Mouse (Mus musculus): ENCODE results near the gene Lrrc1. TPM values are rescaled to one million over a fixed set of nuclear protein-coding genes. Genes with fewer than 3 reads are reported as not detected.
A peak's percentile ranks its signal among the peaks of the same experiment; 100 is the strongest.

Lrrc1 gene
- polyA plus RNA-seq, 1 experiment from 2014 or later: 4.9 TPM

GRCm38 (mm10) chr9:77510574-77510973, 34.1 kb downstream of the Lrrc1 start:
- no peak overlapping the region for H3K4me3 ChIP-seq
- H3K36me3 ChIP-seq: no peaks in the 10 kb centered on the region
- no peaks in the 10 kb centered on the region for H3K9me3 ChIP-seq (replicated peaks)
- H3K4me1 ChIP-seq: peaks cover 28% of the 10 kb centered on the region; the same call in 1 of the 2 replicates
- 88% methylated on average over 8 of the region's 8 CpGs for WGBS
- no peak for DNase-seq (ENCODE audit: low spot score)
- no peak overlapping the region for H3K27ac ChIP-seq
- no peaks in the 10 kb centered on the region for H3K27me3 ChIP-seq (ENCODE audit: low read depth, poor library complexity, severe bottlenecking)

- Histone ChIP-seq H3K4me1 (peaks cover 12% of the 10 kb centered on the region; the same call in 1 of the 2 replicates), H3K36me3 (no peaks in the 10 kb centered on the region), H3K9me3 (replicated peaks) (no peaks in the 10 kb centered on the region), H3K27ac (no peak overlapping the region), H3K4me3 (no peak overlapping the region), H3K27me3 (ENCODE audit: low read depth, poor library complexity, severe bottlenecking) (no peaks in the 10 kb centered on the region)
- no peak for DNase-seq (ENCODE audit: low spot score)
- WGBS: 83% methylated on average over 3 of the region's 3 CpGs
Observed at GRCm38 (mm10) chr9:77507743-77508394, 36.8 kb downstream of the Lrrc1 start.

- H3K4me3 ChIP-seq: no peak overlapping the region
- no peak overlapping the region for H3K27ac ChIP-seq
- no peaks in the 10 kb centered on the region for H3K9me3 ChIP-seq (replicated peaks)
- H3K36me3 ChIP-seq: no peaks in the 10 kb centered on the region
- H3K27me3 ChIP-seq (ENCODE audit: low read depth, poor library complexity, severe bottlenecking): no peaks in the 10 kb centered on the region
- peaks cover 7% of the 10 kb centered on the region for H3K4me1 ChIP-seq
- 79% methylated on average over 14 of the region's 14 CpGs for WGBS
- no peak for DNase-seq (ENCODE audit: low spot score)
Observed at GRCm38 (mm10) chr9:77502548-77503438, 41.9 kb downstream of the Lrrc1 start.

- no peak overlapping the region for H3K4me3 ChIP-seq
- H3K27me3 ChIP-seq (ENCODE audit: low read depth, poor library complexity, severe bottlenecking): no peaks in the 10 kb centered on the region
- no peaks in the 10 kb centered on the region for H3K36me3 ChIP-seq
- DNase-seq (ENCODE audit: low spot score): no peak
- H3K4me1 ChIP-seq: peaks cover 13% of the 10 kb centered on the region
- H3K27ac ChIP-seq: no peak overlapping the region
- WGBS: 94% methylated on average over 6 of the region's 6 CpGs
- H3K9me3 ChIP-seq (replicated peaks): no peaks in the 10 kb centered on the region
Observed at GRCm38 (mm10) chr9:77502171-77502547, 42.5 kb downstream of the Lrrc1 start.

- Histone ChIP-seq H3K27ac (no peak overlapping the region), H3K27me3 (ENCODE audit: low read depth, poor library complexity, severe bottlenecking) (no peaks in the 10 kb centered on the region), H3K4me3 (no peak overlapping the region), H3K4me1 (peaks cover 29% of the 10 kb centered on the region), H3K9me3 (replicated peaks) (no peaks in the 10 kb centered on the region), H3K36me3 (no peaks in the 10 kb centered on the region)
- 95% methylated on average over 6 of the region's 6 CpGs for WGBS
- no peak for DNase-seq (ENCODE audit: low spot score)
Observed at GRCm38 (mm10) chr9:77499084-77499483, 45.6 kb downstream of the Lrrc1 start.

GRCm38 (mm10) chr9:77498406-77498805, 46.3 kb downstream of the Lrrc1 start:
- Histone ChIP-seq H3K36me3 (no peaks in the 10 kb centered on the region), H3K9me3 (replicated peaks) (no peaks in the 10 kb centered on the region), H3K27ac (no peak overlapping the region), H3K4me3 (no peak overlapping the region), H3K4me1 (peaks cover 29% of the 10 kb centered on the region), H3K27me3 (ENCODE audit: low read depth, poor library complexity, severe bottlenecking) (no peaks in the 10 kb centered on the region)
- 79% methylated on average over 3 of the region's 3 CpGs for WGBS
- DNase-seq (ENCODE audit: low spot score): no peak

- Histone ChIP-seq H3K4me3 (no peak overlapping the region), H3K4me1 (peaks cover 25% of the 10 kb centered on the region), H3K9me3 (replicated peaks) (no peaks in the 10 kb centered on the region), H3K36me3 (no peaks in the 10 kb centered on the region), H3K27ac (peak overlapping the region; percentile 50), H3K27me3 (ENCODE audit: low read depth, poor library complexity, severe bottlenecking) (no peaks in the 10 kb centered on the region)
- no peak for DNase-seq (ENCODE audit: low spot score)
- 59% methylated on average over 6 of the region's 6 CpGs for WGBS
Observed at GRCm38 (mm10) chr9:77497173-77497572, 47.5 kb downstream of the Lrrc1 start.

GRCm38 (mm10) chr9:77496540-77497062, 48.1 kb downstream of the Lrrc1 start:
- no peak overlapping the region for H3K4me3 ChIP-seq
- H3K4me1 ChIP-seq: peaks cover 25% of the 10 kb centered on the region
- H3K36me3 ChIP-seq: no peaks in the 10 kb centered on the region
- DNase-seq (ENCODE audit: low spot score): peak; percentile 38
- H3K9me3 ChIP-seq (replicated peaks): no peaks in the 10 kb centered on the region
- peak overlapping the region; percentile 50 for H3K27ac ChIP-seq
- H3K27me3 ChIP-seq (ENCODE audit: low read depth, poor library complexity, severe bottlenecking): no peaks in the 10 kb centered on the region
- whole genome bisulfite sequencing: 45% methylated on average over 12 of the region's 12 CpGs

GRCm38 (mm10) chr9:77494307-77494706, 50.4 kb downstream of the Lrrc1 start:
- Histone ChIP-seq H3K27ac (no peak overlapping the region), H3K9me3 (replicated peaks) (no peaks in the 10 kb centered on the region), H3K27me3 (ENCODE audit: low read depth, poor library complexity, severe bottlenecking) (no peaks in the 10 kb centered on the region), H3K4me3 (no peak overlapping the region), H3K4me1 (peaks cover 29% of the 10 kb centered on the region), H3K36me3 (no peaks in the 10 kb centered on the region)
- no peak for DNase-seq (ENCODE audit: low spot score)
- WGBS: 91% methylated on average over 7 of the region's 7 CpGs

GRCm38 (mm10) chr9:77488611-77489010, 56.1 kb downstream of the Lrrc1 start:
- H3K9me3 ChIP-seq (replicated peaks): no peaks in the 10 kb centered on the region
- no peak overlapping the region for H3K4me3 ChIP-seq
- no peak overlapping the region for H3K27ac ChIP-seq
- no peaks in the 10 kb centered on the region for H3K36me3 ChIP-seq
- 0 out of 2 replicates have a peak, but pooled peaks cover 4% of the 10 kb centered on the region for H3K4me1 ChIP-seq
- no peak for DNase-seq (ENCODE audit: low spot score)
- 92% methylated on average over 11 of the region's 11 CpGs for WGBS
- no peaks in the 10 kb centered on the region for H3K27me3 ChIP-seq (ENCODE audit: low read depth, poor library complexity, severe bottlenecking)

GRCm38 (mm10) chr9:77487427-77487826, 57.2 kb downstream of the Lrrc1 start:
- no peak overlapping the region for H3K27ac ChIP-seq
- H3K27me3 ChIP-seq (ENCODE audit: low read depth, poor library complexity, severe bottlenecking): no peaks in the 10 kb centered on the region
- H3K4me3 ChIP-seq: no peak overlapping the region
- no peak for DNase-seq (ENCODE audit: low spot score)
- 0 out of 2 replicates have a peak, but pooled peaks cover 4% of the 10 kb centered on the region for H3K4me1 ChIP-seq
- WGBS: 96% methylated on average over 7 of the region's 7 CpGs
- no peaks in the 10 kb centered on the region for H3K36me3 ChIP-seq
- no peaks in the 10 kb centered on the region for H3K9me3 ChIP-seq (replicated peaks)

GRCm38 (mm10) chr9:77485915-77486314, 58.8 kb downstream of the Lrrc1 start:
- Histone ChIP-seq H3K9me3 (replicated peaks) (no peaks in the 10 kb centered on the region), H3K27ac (no peak overlapping the region), H3K27me3 (ENCODE audit: low read depth, poor library complexity, severe bottlenecking) (no peaks in the 10 kb centered on the region), H3K4me3 (no peak overlapping the region), H3K36me3 (no peaks in the 10 kb centered on the region), H3K4me1 (peaks cover 14% of the 10 kb centered on the region)
- WGBS: 89% methylated on average over 12 of the region's 12 CpGs
- no peak for DNase-seq (ENCODE audit: low spot score)

- no peaks in the 10 kb centered on the region for H3K27me3 ChIP-seq (ENCODE audit: low read depth, poor library complexity, severe bottlenecking)
- DNase-seq (ENCODE audit: low spot score): no peak
- H3K27ac ChIP-seq: no peak overlapping the region
- H3K4me1 ChIP-seq: peaks cover 15% of the 10 kb centered on the region
- 92% methylated on average over 10 of the region's 10 CpGs for WGBS
- no peaks in the 10 kb centered on the region for H3K36me3 ChIP-seq
- no peaks in the 10 kb centered on the region for H3K9me3 ChIP-seq (replicated peaks)
- no peak overlapping the region for H3K4me3 ChIP-seq
Observed at GRCm38 (mm10) chr9:77484751-77485150, 59.9 kb downstream of the Lrrc1 start.

All from limb, embryonic 10.5 days (tissue).